Mouse (Mus musculus): ENCODE results near the gene Bag5. TPM values are rescaled to one million over a fixed set of nuclear protein-coding genes. Genes with fewer than 3 reads are reported as not detected.

The Bag5 gene
- polyA plus RNA-seq, 1 experiment: 6.2 TPM

- Histone ChIP-seq H3K27me3 (ENCODE audit: control insufficient read depth, insufficient read depth, low read length) (no peaks in the 10 kb centered on the region), H3K27ac (ENCODE audit: insufficient read depth, low read length) (peak overlapping the region; percentile 50; the same call in 1 of the 2 replicates), H3K36me3 (ENCODE audit: control insufficient read depth, insufficient read depth, low read length) (peaks cover 12% of the 10 kb centered on the region), H3K4me3 (ENCODE audit: extremely low read depth, insufficient read depth, insufficient read length) (peak overlapping the region; percentile 79), H3K4me1 (ENCODE audit: control insufficient read depth, insufficient read depth, insufficient read length) (peaks cover 8% of the 10 kb centered on the region; the same call in 1 of the 2 replicates)
- WGBS: under 1% methylated on average over 33 of the region's 33 CpGs
- TF ChIP-seq POLR2A (IDR thresholded peaks at IDR 0.05; ENCODE audit: low read depth, low read length) (no peak), CTCF (IDR thresholded peaks at IDR 0.05; ENCODE audit: extremely low read depth, insufficient read depth, insufficient read length, insufficient replicate concordance) (no peak)
- no peak for DNase-seq (ENCODE audit: low read depth in 1 of 2, low spot score in 2 of 2)
Measured at GRCm38 (mm10) chr12:111712476-111712875, 581 bp downstream of the Bag5 start.

GRCm38 (mm10) chr12:111710091-111710490 lies 3.0 kb downstream of the Bag5 start:
- no peak for TF ChIP-seq CTCF (IDR thresholded peaks at IDR 0.05; ENCODE audit: extremely low read depth, insufficient read depth, insufficient read length, insufficient replicate concordance)
- TF ChIP-seq POLR2A (IDR thresholded peaks at IDR 0.05; ENCODE audit: low read depth, low read length): no peak
- WGBS: 93% methylated on average over 10 of the region's 10 CpGs
- DNase-seq (ENCODE audit: low read depth in 1 of 2, low spot score in 2 of 2): no peak

GRCm38 (mm10) chr12:111708181-111708580 lies 4.9 kb downstream of the Bag5 start:
- Histone ChIP-seq H3K27ac (ENCODE audit: insufficient read depth, low read length) (no peak overlapping the region), H3K4me3 (ENCODE audit: extremely low read depth, insufficient read depth, insufficient read length) (no peak overlapping the region), H3K27me3 (ENCODE audit: control insufficient read depth, insufficient read depth, low read length) (no peaks in the 10 kb centered on the region), H3K4me1 (ENCODE audit: control insufficient read depth, insufficient read depth, insufficient read length) (peaks cover 8% of the 10 kb centered on the region; the same call in 1 of the 2 replicates), H3K36me3 (ENCODE audit: control insufficient read depth, insufficient read depth, low read length) (peaks cover 12% of the 10 kb centered on the region)
- no peak for DNase-seq (ENCODE audit: low read depth in 1 of 2, low spot score in 2 of 2)
- 71% methylated on average over 4 of the region's 4 CpGs for WGBS
- TF ChIP-seq CTCF (IDR thresholded peaks at IDR 0.05; ENCODE audit: extremely low read depth, insufficient read depth, insufficient read length, insufficient replicate concordance) (no peak), POLR2A (IDR thresholded peaks at IDR 0.05; ENCODE audit: low read depth, low read length) (no peak)

More at GRCm38 (mm10) chr12:111710091-111710490, 3.0 kb downstream of the Bag5 start:
- peaks cover 12% of the 10 kb centered on the region for H3K36me3 ChIP-seq (ENCODE audit: control insufficient read depth, insufficient read depth, low read length)
- H3K27me3 ChIP-seq (ENCODE audit: control insufficient read depth, insufficient read depth, low read length): no peaks in the 10 kb centered on the region
- peaks cover 8% of the 10 kb centered on the region; the same call in 1 of the 2 replicates for H3K4me1 ChIP-seq (ENCODE audit: control insufficient read depth, insufficient read depth, insufficient read length)
- no peak overlapping the region for H3K4me3 ChIP-seq (ENCODE audit: extremely low read depth, insufficient read depth, insufficient read length)
- no peak overlapping the region for H3K27ac ChIP-seq (ENCODE audit: insufficient read depth, low read length)

- H3K27me3 ChIP-seq (ENCODE audit: control insufficient read depth, insufficient read depth, low read length): no peaks in the 10 kb centered on the region
- no peaks in the 10 kb centered on the region for H3K4me1 ChIP-seq (ENCODE audit: control insufficient read depth, insufficient read depth, insufficient read length)
- 81% methylated on average over 15 of the region's 15 CpGs for WGBS
- DNase-seq (ENCODE audit: low read depth in 1 of 2, low spot score in 2 of 2): no peak
- peak overlapping the region; percentile 43; the same call in 1 of the 2 replicates for H3K27ac ChIP-seq (ENCODE audit: insufficient read depth, low read length)
- no peak overlapping the region for H3K4me3 ChIP-seq (ENCODE audit: extremely low read depth, insufficient read depth, insufficient read length)
- no peak for TF ChIP-seq CTCF (IDR thresholded peaks at IDR 0.05; ENCODE audit: extremely low read depth, insufficient read depth, insufficient read length, insufficient replicate concordance)
- no peak for TF ChIP-seq POLR2A (IDR thresholded peaks at IDR 0.05; ENCODE audit: low read depth, low read length)
- H3K36me3 ChIP-seq (ENCODE audit: control insufficient read depth, insufficient read depth, low read length): peaks cover 8% of the 10 kb centered on the region; the same call in 1 of the 2 replicates
Measured at GRCm38 (mm10) chr12:111705186-111705973, 7.7 kb downstream of the Bag5 start.

GRCm38 (mm10) chr12:111704609-111705008 lies 8.4 kb downstream of the Bag5 start:
- peaks cover 2% of the 10 kb centered on the region; the same call in 1 of the 2 replicates for H3K36me3 ChIP-seq (ENCODE audit: control insufficient read depth, insufficient read depth, low read length)
- H3K4me1 ChIP-seq (ENCODE audit: control insufficient read depth, insufficient read depth, insufficient read length): no peaks in the 10 kb centered on the region
- WGBS: 81% methylated on average over 9 of the region's 9 CpGs
- no peak for DNase-seq (ENCODE audit: low read depth in 1 of 2, low spot score in 2 of 2)
- TF ChIP-seq POLR2A (IDR thresholded peaks at IDR 0.05; ENCODE audit: low read depth, low read length): no peak
- peak overlapping the region; percentile 22; the same call in 1 of the 2 replicates for H3K27ac ChIP-seq (ENCODE audit: insufficient read depth, low read length)
- no peaks in the 10 kb centered on the region for H3K27me3 ChIP-seq (ENCODE audit: control insufficient read depth, insufficient read depth, low read length)
- no peak overlapping the region for H3K4me3 ChIP-seq (ENCODE audit: extremely low read depth, insufficient read depth, insufficient read length)

- no peak overlapping the region for H3K27ac ChIP-seq (ENCODE audit: insufficient read depth, low read length)
- 62% methylated on average over 3 of the region's 3 CpGs for WGBS
- no peaks in the 10 kb centered on the region for H3K27me3 ChIP-seq (ENCODE audit: control insufficient read depth, insufficient read depth, low read length)
- H3K4me1 ChIP-seq (ENCODE audit: control insufficient read depth, insufficient read depth, insufficient read length): no peaks in the 10 kb centered on the region
- no peak overlapping the region for H3K4me3 ChIP-seq (ENCODE audit: extremely low read depth, insufficient read depth, insufficient read length)
- H3K36me3 ChIP-seq (ENCODE audit: control insufficient read depth, insufficient read depth, low read length): peaks cover 1% of the 10 kb centered on the region; the same call in 1 of the 2 replicates
- no peak for DNase-seq (ENCODE audit: low read depth in 1 of 2, low spot score in 2 of 2)
- TF ChIP-seq POLR2A (IDR thresholded peaks at IDR 0.05; ENCODE audit: low read depth, low read length) (no peak), CTCF (IDR thresholded peaks at IDR 0.05; ENCODE audit: extremely low read depth, insufficient read depth, insufficient read length, insufficient replicate concordance) (no peak)
Measured at GRCm38 (mm10) chr12:111703301-111703700, 9.8 kb downstream of the Bag5 start.

- no peak overlapping the region for H3K27ac ChIP-seq (ENCODE audit: insufficient read depth, low read length)
- H3K4me1 ChIP-seq (ENCODE audit: control insufficient read depth, insufficient read depth, insufficient read length): no peaks in the 10 kb centered on the region
- WGBS: 82% methylated on average over 9 of the region's 9 CpGs
- DNase-seq (ENCODE audit: low read depth in 1 of 2, low spot score in 2 of 2): no peak
- no peak overlapping the region for H3K4me3 ChIP-seq (ENCODE audit: extremely low read depth, insufficient read depth, insufficient read length)
- H3K36me3 ChIP-seq (ENCODE audit: control insufficient read depth, insufficient read depth, low read length): no peaks in the 10 kb centered on the region
- TF ChIP-seq CTCF (IDR thresholded peaks at IDR 0.05; ENCODE audit: extremely low read depth, insufficient read depth, insufficient read length, insufficient replicate concordance) (no peak), POLR2A (IDR thresholded peaks at IDR 0.05; ENCODE audit: low read depth, low read length) (no peak)
- no peaks in the 10 kb centered on the region for H3K27me3 ChIP-seq (ENCODE audit: control insufficient read depth, insufficient read depth, low read length)
Measured at GRCm38 (mm10) chr12:111700920-111701458, 12.1 kb downstream of the Bag5 start.

Data from spleen, adult 2 months (tissue).